Mouse (Mus musculus) lung, adult 2 months (tissue): Measurements from ENCODE around the gene Alkbh7.

Experiments used
- CTCF ChIP-seq: fragments of 200-500 bp; IDR thresholded peaks from 2 replicates; pipeline ENCODE4 v1.5.1; 2011; ENCODE audit warnings: mild to moderate bottlenecking, low read length, control low read depth; ENCODE audit not compliant: insufficient read depth
- POLR2A ChIP-seq: fragments of 200-500 bp; IDR thresholded peaks from 2 replicates; pipeline ENCODE4 v1.6.1; 2011; ENCODE audit warnings: low read depth, mild to moderate bottlenecking, control low read depth, low read length, borderline replicate concordance; ENCODE audit errors: extremely low read depth

DNA sequence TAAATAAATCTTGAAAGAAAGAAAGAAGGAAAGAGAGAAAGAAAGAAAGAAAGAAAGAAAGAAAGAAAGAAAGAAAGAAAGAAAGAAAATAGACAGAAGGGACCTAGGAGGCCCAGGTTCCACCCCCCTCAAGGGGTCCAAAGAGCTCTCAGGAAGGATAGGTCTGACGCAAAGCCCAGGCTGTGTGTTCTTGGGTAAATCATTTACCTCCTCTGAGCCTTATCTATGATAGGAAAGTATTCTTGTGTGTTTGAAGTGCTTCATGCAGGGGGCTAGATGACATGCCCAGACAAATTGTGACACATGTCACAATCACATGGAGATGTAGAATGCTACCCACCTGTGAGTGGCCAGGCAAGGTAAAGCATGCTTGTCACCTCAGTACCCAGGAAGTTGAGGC, 44.5 kb upstream of the Alkbh7 start:
- no peak for TF ChIP-seq POLR2A
- TF ChIP-seq CTCF = no peak
